Mouse (Mus musculus) C2C12 (cell line): ENCODE measurements around the gene Fbxw15. TPM values are rescaled to one million over a fixed set of nuclear protein-coding genes. Genes with fewer than 3 reads are reported as not detected.
"Not testable (repeated sequence)": the region's sequence is repeated elsewhere in the genome, so short reads cannot be mapped to it uniquely, and the experiment has no call there.

Experiments used
- H3K27me3 ChIP-seq: one replicate; pipeline ENCODE4 v1.6.1; 2011; ENCODE audit not compliant: control insufficient read depth, insufficient read depth, insufficient read length
- H3K36me3 ChIP-seq: one replicate; pipeline ENCODE4 v1.6.1; 2011; ENCODE audit not compliant: control insufficient read depth, insufficient read depth
- H3K4me3 ChIP-seq: one replicate; pipeline ENCODE4 v1.5.1; 2011; ENCODE audit warnings: mild to moderate bottlenecking, control low read depth; ENCODE audit not compliant: poor library complexity, insufficient read depth, severe bottlenecking
- H3K79me2 ChIP-seq: one replicate; pipeline ENCODE4 v1.6.1; 2011; ENCODE audit not compliant: control insufficient read depth, insufficient read depth
- H3K79me3 ChIP-seq: one replicate; pipeline ENCODE4 v1.6.1; 2011; ENCODE audit warnings: low read depth, control low read depth
- H3ac ChIP-seq: one replicate; pipeline ENCODE3; 2011; ENCODE audit warnings: low read depth; ENCODE audit not compliant: control insufficient read depth, insufficient read length
- CEBPB ChIP-seq: IDR thresholded peaks from one replicate; pipeline ENCODE4 v1.6.1; 2011; ENCODE audit warnings: low read depth, mild to moderate bottlenecking, control low read depth, moderate library complexity
- CTCF ChIP-seq: IDR thresholded peaks from one replicate; pipeline ENCODE4 v1.5.1; 2011; ENCODE audit not compliant: control insufficient read depth, insufficient read depth, insufficient read length
- FOSL1 ChIP-seq: IDR thresholded peaks from one replicate; pipeline ENCODE4 v1.8.0; 2011; ENCODE audit warnings: mild to moderate bottlenecking, low read length; ENCODE audit not compliant: poor library complexity, insufficient read depth, severe bottlenecking
- MAX ChIP-seq: IDR thresholded peaks from one replicate; pipeline ENCODE4 v1.6.1; 2011; ENCODE audit warnings: mild to moderate bottlenecking, control low read depth
- MYOD1 ChIP-seq: IDR thresholded peaks from one replicate; pipeline ENCODE4 v1.6.1; 2011; ENCODE audit warnings: low read depth; ENCODE audit not compliant: control insufficient read depth, insufficient read length
- MYOG ChIP-seq: IDR thresholded peaks from one replicate; pipeline ENCODE4 v1.6.1; 2011; ENCODE audit not compliant: control insufficient read depth, insufficient read length; ENCODE audit errors: extremely low read depth
- USF1 ChIP-seq: IDR thresholded peaks from one replicate; pipeline ENCODE4 v1.6.1; 2011; ENCODE audit warnings: low read depth, mild to moderate bottlenecking, control low read depth, moderate library complexity
- long read RNA-seq, 2 experiments: library from polyadenylated mRNA; unstranded; transcript quantifications; one replicate each; pipeline ENCODE4 v2.0.0; 2019 to 2020
- polyA plus RNA-seq: library from polyadenylated mRNA; unstranded; fragments of >200 nt; fragmentation: generic; extraction: Trizol; gene quantifications from one replicate; pipeline ENCODE4 v1.2.1, GENCODE M21; 2012; ENCODE audit warnings: missing spikeins

Gene Fbxw15
- not detected for polyA plus RNA-seq
- long read RNA-seq, experiment 1: 0 reads
- long read RNA-seq, experiment 2: 0 reads

DNA sequence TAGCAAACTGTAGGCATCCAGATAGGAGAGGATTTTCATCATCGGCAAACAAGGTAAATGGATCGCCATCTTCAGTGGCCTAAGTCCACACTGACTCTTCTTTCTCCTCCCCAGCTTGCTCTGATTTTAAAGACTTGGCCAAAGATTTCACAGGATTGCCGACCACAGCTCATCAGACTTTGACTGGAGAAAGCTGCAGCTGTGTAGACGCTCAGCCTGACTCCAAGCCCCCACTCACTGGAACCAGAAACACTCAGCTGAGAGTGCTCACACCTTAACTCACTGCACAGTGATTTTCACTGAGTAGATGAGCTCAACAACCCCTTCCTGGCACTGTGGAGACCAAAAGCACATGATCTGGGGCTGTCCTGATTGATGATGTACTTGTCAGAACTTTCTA lies at the start of gene Fbxw15:
Fbxw15 (minus strand) TSS at position 101 of the 400 bp plus-strand sequence.
- not testable (repeated sequence) for H3K27me3 ChIP-seq, H3K4me3 ChIP-seq, H3K79me3 ChIP-seq, H3ac ChIP-seq, H3K36me3 ChIP-seq, H3K79me2 ChIP-seq

DNA sequence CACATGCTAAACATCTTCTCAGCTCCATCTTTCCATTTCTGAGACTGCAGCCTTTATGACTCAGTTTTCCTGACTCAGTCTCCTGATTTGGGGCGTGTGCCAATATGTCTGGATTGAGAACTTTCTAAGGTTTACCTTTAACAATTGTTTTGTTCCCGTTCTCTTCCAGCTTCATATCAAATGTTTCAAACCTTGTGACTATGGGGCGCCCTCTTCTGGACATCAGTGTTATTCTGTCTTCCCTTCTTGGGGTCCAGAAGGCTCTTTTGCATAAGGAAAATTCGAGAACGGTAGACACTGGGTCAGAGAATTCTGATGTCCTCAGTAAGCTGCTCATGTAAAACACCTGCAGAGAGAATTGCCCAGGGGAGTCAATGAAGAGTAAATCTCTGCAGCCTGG lies 38.8 kb upstream of the Fbxw15 start:
- not testable (repeated sequence) for H3K27me3 ChIP-seq, H3K36me3 ChIP-seq, H3K79me3 ChIP-seq, H3K4me3 ChIP-seq, H3K79me2 ChIP-seq, H3ac ChIP-seq

DNA sequence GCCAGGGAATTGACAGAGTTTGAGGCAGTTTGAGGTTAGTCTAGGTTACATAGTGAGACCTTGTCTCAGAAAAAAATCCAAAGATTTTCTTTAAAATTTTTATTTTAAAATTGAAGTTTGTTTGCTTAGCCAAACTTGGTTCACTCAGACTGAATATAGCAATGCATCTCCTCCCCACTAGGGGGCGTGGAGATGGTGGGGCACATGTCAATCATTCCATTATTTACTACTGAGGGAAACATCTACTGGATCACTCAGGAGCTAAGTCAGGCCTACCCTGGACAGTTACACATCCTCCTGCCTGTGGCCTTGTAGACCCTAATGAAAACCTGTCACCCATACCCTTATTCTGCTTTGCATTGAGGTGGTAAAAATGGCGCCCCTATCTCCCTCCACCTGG lies 34.1 kb upstream of the Fbxw15 start:
- not testable (repeated sequence) for H3K79me3 ChIP-seq, H3K36me3 ChIP-seq, H3K79me2 ChIP-seq, H3K27me3 ChIP-seq, H3K4me3 ChIP-seq, H3ac ChIP-seq

DNA sequence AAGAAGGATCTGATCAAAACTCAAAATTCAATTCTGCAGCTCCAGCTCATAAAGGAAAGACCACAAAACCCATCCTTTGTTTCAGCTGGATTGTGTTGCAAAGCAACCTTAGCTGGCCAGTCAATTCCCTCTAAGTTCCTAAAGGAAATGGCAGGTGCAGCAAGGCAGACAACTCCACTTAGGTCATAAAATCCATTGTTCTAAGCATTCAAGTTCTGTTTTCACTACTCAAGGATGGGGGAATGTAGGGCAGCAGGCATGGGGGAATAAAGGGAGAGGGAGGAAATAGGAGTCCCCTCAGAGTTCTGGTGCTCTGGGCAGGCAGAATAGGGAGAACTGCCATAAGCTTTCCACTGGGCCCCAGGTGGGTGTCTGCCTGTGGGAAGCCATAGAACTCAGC lies 29.2 kb upstream of the Fbxw15 start:
- Histone ChIP-seq H3K79me3 (no peaks in the 10 kb centered on the region), H3K4me3 (no peak overlapping the region), H3K36me3 (no peaks in the 10 kb centered on the region), H3K79me2 (no peaks in the 10 kb centered on the region), H3ac (no peak overlapping the region), H3K27me3 (no peaks in the 10 kb centered on the region)
- TF ChIP-seq MYOD1 (no peak), FOSL1 (no peak), CTCF (no peak), MYOG (no peak), CEBPB (no peak), MAX (no peak), USF1 (no peak)

DNA sequence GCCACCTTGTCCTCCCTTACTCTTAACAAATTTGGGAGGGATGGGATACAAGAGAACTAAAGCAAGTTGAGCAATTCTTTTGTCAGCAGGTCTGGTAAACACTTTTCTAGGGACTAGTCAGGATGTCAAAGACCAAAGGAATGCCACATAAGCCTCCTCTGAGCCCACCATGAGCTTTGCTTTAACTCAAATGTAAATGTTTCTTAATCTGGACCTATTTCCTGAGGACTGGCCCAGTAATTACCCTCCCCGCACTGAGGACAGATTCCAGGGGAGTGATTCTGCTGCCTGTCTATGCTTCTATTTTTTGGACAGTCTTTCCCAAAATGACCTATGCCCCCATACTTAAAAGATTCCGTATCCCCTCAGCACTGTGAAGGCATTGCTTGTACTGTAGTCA lies 26.8 kb upstream of the Fbxw15 start:
- H3K79me3 ChIP-seq: no peaks in the 10 kb centered on the region
- H3K79me2 ChIP-seq: no peaks in the 10 kb centered on the region
- H3K36me3 ChIP-seq: no peaks in the 10 kb centered on the region
- H3ac ChIP-seq: no peak overlapping the region
- no peak overlapping the region for H3K4me3 ChIP-seq
- TF ChIP-seq MYOD1: no peak
- no peak for TF ChIP-seq FOSL1
- no peak for TF ChIP-seq MAX
- no peak for TF ChIP-seq CTCF
- TF ChIP-seq MYOG: no peak
- TF ChIP-seq USF1: no peak
- no peak for TF ChIP-seq CEBPB
- no peaks in the 10 kb centered on the region for H3K27me3 ChIP-seq

DNA sequence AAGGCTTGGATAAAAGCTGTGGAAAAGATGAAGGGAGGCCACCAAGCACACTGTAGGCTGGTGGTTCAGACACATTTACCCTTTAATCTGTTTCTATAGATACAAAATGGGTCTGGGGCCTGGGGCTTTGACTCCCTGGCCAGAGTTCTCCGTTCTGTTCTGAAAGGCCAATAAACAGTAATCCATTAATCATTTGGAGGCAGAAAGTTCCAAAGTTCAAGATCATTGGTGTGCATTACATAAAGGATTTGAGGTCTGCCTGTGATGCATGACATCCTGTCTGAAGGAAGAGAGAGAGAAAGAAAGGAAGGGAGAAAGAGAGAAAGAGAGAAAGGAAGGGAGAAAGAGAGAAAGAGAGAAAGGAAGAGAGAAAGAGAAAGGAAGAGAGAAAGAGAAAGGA lies 2.5 kb downstream of the Fbxw15 start:
- H3K79me3 ChIP-seq: no peaks in the 10 kb centered on the region
- H3K27me3 ChIP-seq: no peaks in the 10 kb centered on the region
- no peak overlapping the region for H3ac ChIP-seq
- no peak overlapping the region for H3K4me3 ChIP-seq
- TF ChIP-seq CTCF: no peak
- no peak for TF ChIP-seq FOSL1
- no peak for TF ChIP-seq USF1
- no peak for TF ChIP-seq MYOD1
- no peak for TF ChIP-seq MYOG
- no peak for TF ChIP-seq MAX
- no peaks in the 10 kb centered on the region for H3K36me3 ChIP-seq
- H3K79me2 ChIP-seq: no peaks in the 10 kb centered on the region

DNA sequence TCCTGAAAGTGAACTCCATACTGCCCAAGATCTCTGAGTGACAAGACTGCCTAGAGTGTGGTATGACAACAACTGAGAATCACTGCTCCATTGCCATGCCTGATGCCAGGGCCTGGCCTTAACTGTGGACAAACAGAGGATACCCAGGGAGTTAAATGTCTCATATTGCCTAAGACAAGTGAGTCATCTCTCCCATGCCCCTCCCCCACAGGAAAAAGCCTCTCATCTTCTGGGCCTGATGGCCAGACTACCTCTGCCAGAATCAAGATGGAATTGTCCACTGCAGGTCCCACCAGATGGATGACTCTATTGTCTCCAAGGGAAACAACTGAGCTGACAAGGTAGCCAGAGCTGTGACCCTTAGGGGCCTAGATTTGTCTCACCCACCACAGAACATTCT lies 6.0 kb downstream of the Fbxw15 start:
- H3K4me3 ChIP-seq, H3K27me3 ChIP-seq, H3K36me3 ChIP-seq, H3K79me2 ChIP-seq, H3K79me3 ChIP-seq, H3ac ChIP-seq: not testable (repeated sequence)
